Mouse (Mus musculus): ENCODE results near the gene Atg9b. TPM values are rescaled to one million over a fixed set of nuclear protein-coding genes. Genes with fewer than 3 reads are reported as not detected.
A peak's percentile ranks its signal among the peaks of the same experiment; 100 is the strongest.

Atg9b gene
- total and polyA plus RNA-seq, 2 experiments from 2014 or later, result 5.1 to 8.0 TPM

- H3K4me2 ChIP-seq (ENCODE audit: low read depth), result peak overlapping the region; percentile 6; the same call in 1 of the 2 replicates
- H3K9ac ChIP-seq, result peak overlapping the region; percentile 26; the same call in 1 of the 2 replicates
- no peak overlapping the region for H3K4me3 ChIP-seq (ENCODE audit: low read depth, low read length)
- H3K4me1 ChIP-seq (ENCODE audit: insufficient read depth), result peaks cover 23% of the 10 kb centered on the region
- no peak for TF ChIP-seq CTCF (IDR thresholded peaks at IDR 0.05; ENCODE audit: low read depth)
- peak overlapping the region; percentile 79 for H3K27ac ChIP-seq (ENCODE audit: low read depth, low read length)
- H3K27me3 ChIP-seq (ENCODE audit: insufficient read depth, low read length), result no peaks in the 10 kb centered on the region
- H3K36me3 ChIP-seq (ENCODE audit: insufficient read depth), result no peaks in the 10 kb centered on the region
- no peaks in the 10 kb centered on the region for H3K9me3 ChIP-seq (ENCODE audit: low read length)
- DNase-seq (peak; percentile 41), ATAC-seq (peak; percentile 70)
- 7% methylated on average over 12 of the region's 12 CpGs for WGBS
Measured at GRCm38 (mm10) chr5:24344477-24345051, 47.4 kb downstream of the Atg9b start.

GRCm38 (mm10) chr5:24343977-24344436, 47.9 kb downstream of the Atg9b start:
- peak; percentile 66 for DNase-seq
- WGBS, result 3% methylated on average over 2 of the region's 2 CpGs
- Histone ChIP-seq H3K4me3 (ENCODE audit: low read depth, low read length) (no peak overlapping the region), H3K27ac (ENCODE audit: low read depth, low read length) (peak overlapping the region; percentile 79), H3K9me3 (ENCODE audit: low read length) (no peaks in the 10 kb centered on the region), H3K9ac (peak overlapping the region; percentile 26; the same call in 1 of the 2 replicates), H3K36me3 (ENCODE audit: insufficient read depth) (no peaks in the 10 kb centered on the region), H3K4me2 (ENCODE audit: low read depth) (0 out of 2 replicates have a peak overlapping the region, but pooled peaks have one; percentile 6), H3K4me1 (ENCODE audit: insufficient read depth) (peaks cover 23% of the 10 kb centered on the region), H3K27me3 (ENCODE audit: insufficient read depth, low read length) (no peaks in the 10 kb centered on the region)
- peak; percentile 52 for ATAC-seq
- no peak for TF ChIP-seq CTCF (IDR thresholded peaks at IDR 0.05; ENCODE audit: low read depth)

- no peak overlapping the region for H3K4me3 ChIP-seq (ENCODE audit: low read depth, low read length)
- no peaks in the 10 kb centered on the region for H3K9me3 ChIP-seq (ENCODE audit: low read length)
- H3K27me3 ChIP-seq (ENCODE audit: insufficient read depth, low read length), result no peaks in the 10 kb centered on the region
- H3K4me2 ChIP-seq (ENCODE audit: low read depth), result no peak overlapping the region
- H3K27ac ChIP-seq (ENCODE audit: low read depth, low read length), result no peak overlapping the region
- TF ChIP-seq CTCF (IDR thresholded peaks at IDR 0.05; ENCODE audit: low read depth), result no peak
- peaks cover 19% of the 10 kb centered on the region for H3K4me1 ChIP-seq (ENCODE audit: insufficient read depth)
- H3K36me3 ChIP-seq (ENCODE audit: insufficient read depth), result no peaks in the 10 kb centered on the region
- no peak for DNase-seq
- no peak for ATAC-seq
- H3K9ac ChIP-seq, result no peak overlapping the region
Measured at GRCm38 (mm10) chr5:24343379-24343778, 48.6 kb downstream of the Atg9b start.

GRCm38 (mm10) chr5:24342966-24343365, 49.0 kb downstream of the Atg9b start:
- H3K4me2 ChIP-seq (ENCODE audit: low read depth), result no peak overlapping the region
- H3K9ac ChIP-seq, result no peak overlapping the region
- H3K4me3 ChIP-seq (ENCODE audit: low read depth, low read length), result no peak overlapping the region
- DNase-seq, result no peak
- H3K36me3 ChIP-seq (ENCODE audit: insufficient read depth), result 0 out of 2 replicates have a peak, but pooled peaks cover 3% of the 10 kb centered on the region
- no peak for TF ChIP-seq CTCF (IDR thresholded peaks at IDR 0.05; ENCODE audit: low read depth)
- H3K27ac ChIP-seq (ENCODE audit: low read depth, low read length), result no peak overlapping the region
- ATAC-seq, result no peak
- peaks cover 18% of the 10 kb centered on the region for H3K4me1 ChIP-seq (ENCODE audit: insufficient read depth)
- 62% methylated on average over 8 of the region's 8 CpGs for WGBS
- no peaks in the 10 kb centered on the region for H3K9me3 ChIP-seq (ENCODE audit: low read length)
- H3K27me3 ChIP-seq (ENCODE audit: insufficient read depth, low read length), result no peaks in the 10 kb centered on the region

- H3K4me3 ChIP-seq (ENCODE audit: low read depth, low read length), result no peak overlapping the region
- H3K27ac ChIP-seq (ENCODE audit: low read depth, low read length), result no peak overlapping the region
- no peak overlapping the region for H3K9ac ChIP-seq
- TF ChIP-seq CTCF (IDR thresholded peaks at IDR 0.05; ENCODE audit: low read depth), result no peak
- no peak overlapping the region for H3K4me2 ChIP-seq (ENCODE audit: low read depth)
- no peaks in the 10 kb centered on the region for H3K9me3 ChIP-seq (ENCODE audit: low read length)
- no peaks in the 10 kb centered on the region for H3K27me3 ChIP-seq (ENCODE audit: insufficient read depth, low read length)
- DNase-seq, result no peak
- H3K36me3 ChIP-seq (ENCODE audit: insufficient read depth), result 0 out of 2 replicates have a peak, but pooled peaks cover 3% of the 10 kb centered on the region
- ATAC-seq, result no peak
- 82% methylated on average over 14 of the region's 14 CpGs for WGBS
- H3K4me1 ChIP-seq (ENCODE audit: insufficient read depth), result peaks cover 16% of the 10 kb centered on the region
Measured at GRCm38 (mm10) chr5:24342205-24342963, 49.6 kb downstream of the Atg9b start.

GRCm38 (mm10) chr5:24337821-24338220, 54.1 kb downstream of the Atg9b start:
- H3K4me1 ChIP-seq (ENCODE audit: insufficient read depth), result no peaks in the 10 kb centered on the region
- ATAC-seq, result no peak
- WGBS, result 70% methylated on average over 2 of the region's 2 CpGs

GRCm38 (mm10) chr5:24337366-24337765, 54.6 kb downstream of the Atg9b start:
- Histone ChIP-seq H3K9ac (no peak overlapping the region), H3K4me3 (ENCODE audit: low read depth, low read length) (no peak overlapping the region), H3K27ac (ENCODE audit: low read depth, low read length) (no peak overlapping the region), H3K4me1 (ENCODE audit: insufficient read depth) (no peaks in the 10 kb centered on the region), H3K27me3 (ENCODE audit: insufficient read depth, low read length) (no peaks in the 10 kb centered on the region), H3K36me3 (ENCODE audit: insufficient read depth) (0 out of 2 replicates have a peak, but pooled peaks cover 8% of the 10 kb centered on the region), H3K4me2 (ENCODE audit: low read depth) (no peak overlapping the region), H3K9me3 (ENCODE audit: low read length) (no peaks in the 10 kb centered on the region)
- 44% methylated on average over 9 of the region's 9 CpGs for WGBS
- DNase-seq, result no peak
- peak; percentile 15 for TF ChIP-seq CTCF (IDR thresholded peaks at IDR 0.05; ENCODE audit: low read depth)
- ATAC-seq, result no peak

More at GRCm38 (mm10) chr5:24337821-24338220, 54.1 kb downstream of the Atg9b start:
- Histone ChIP-seq H3K36me3 (ENCODE audit: insufficient read depth) (0 out of 2 replicates have a peak, but pooled peaks cover 4% of the 10 kb centered on the region), H3K4me2 (ENCODE audit: low read depth) (no peak overlapping the region), H3K27me3 (ENCODE audit: insufficient read depth, low read length) (no peaks in the 10 kb centered on the region), H3K27ac (ENCODE audit: low read depth, low read length) (no peak overlapping the region), H3K9me3 (ENCODE audit: low read length) (no peaks in the 10 kb centered on the region), H3K4me3 (ENCODE audit: low read depth, low read length) (no peak overlapping the region), H3K9ac (no peak overlapping the region)
- no peak for DNase-seq
- TF ChIP-seq CTCF (IDR thresholded peaks at IDR 0.05; ENCODE audit: low read depth), result no peak

Measured in forebrain, postnatal 0 days (tissue).